Mouse (Mus musculus) urinary bladder, postnatal 25 days (tissue): ENCODE results near the gene Tle2.
A peak's percentile ranks its signal among the peaks of the same experiment; 100 is the strongest.

Experiments
- DNase-seq: peaks from one replicate; pipeline ENCODE4 v3.0.0; 2022; ENCODE audit warnings: low spot score

Tle2 gene

GRCm38 (mm10) chr10:81574081-81575056, at the start of gene Tle2:
TSS of gene Tle2 (plus strand) at chr10:81574561.
- DNase-seq: no peak

GRCm38 (mm10) chr10:81525017-81525694, 49.2 kb upstream of the Tle2 start:
- peak; percentile 33 for DNase-seq

- peak; percentile 87 for DNase-seq
Observed at GRCm38 (mm10) chr10:81526779-81527178, 47.6 kb upstream of the Tle2 start.

GRCm38 (mm10) chr10:81534826-81535225, 39.5 kb upstream of the Tle2 start:
- DNase-seq: no peak

DNA sequence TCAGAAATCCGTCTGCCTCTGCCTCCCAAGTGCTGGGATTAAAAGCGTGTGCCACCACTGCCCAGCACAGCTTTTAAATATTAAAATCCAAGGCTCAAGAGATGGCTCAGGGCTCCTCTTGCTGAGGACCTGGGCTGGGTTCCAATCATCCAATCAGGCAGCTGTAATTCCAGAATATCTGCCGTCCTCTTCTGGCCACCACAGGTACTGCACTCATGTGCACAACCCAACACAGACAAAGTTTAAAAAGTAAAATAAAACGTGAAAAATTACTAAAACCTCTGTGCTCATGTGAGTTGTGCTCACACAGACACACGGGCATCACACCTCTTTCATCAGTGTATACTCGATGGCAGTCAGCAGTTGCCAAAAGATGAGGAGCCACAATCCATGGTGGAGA, 37.6 kb upstream of the Tle2 start:
- DNase-seq: no peak

DNA sequence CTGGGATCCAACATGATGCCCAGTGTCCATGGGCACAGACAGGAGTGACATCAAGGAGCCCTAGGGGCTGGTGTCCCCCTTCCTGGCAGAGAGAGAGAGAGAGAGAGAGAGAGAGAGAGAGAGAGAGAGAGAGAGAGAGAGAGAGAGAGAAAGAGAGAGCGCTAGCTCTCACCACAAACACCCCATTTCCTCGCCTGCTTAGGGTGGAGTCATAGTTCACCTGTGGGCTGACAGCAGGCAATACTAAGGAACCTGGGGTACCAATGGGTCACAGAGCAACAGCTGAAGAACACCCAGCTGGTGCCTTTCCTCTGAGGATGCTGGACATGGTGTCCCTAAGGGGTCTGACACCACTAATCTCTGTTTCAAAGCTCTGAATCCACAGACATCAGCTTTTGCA, 36.9 kb upstream of the Tle2 start:
- no peak for DNase-seq

GRCm38 (mm10) chr10:81538321-81539048, 35.9 kb upstream of the Tle2 start:
- DNase-seq: no peak

DNA sequence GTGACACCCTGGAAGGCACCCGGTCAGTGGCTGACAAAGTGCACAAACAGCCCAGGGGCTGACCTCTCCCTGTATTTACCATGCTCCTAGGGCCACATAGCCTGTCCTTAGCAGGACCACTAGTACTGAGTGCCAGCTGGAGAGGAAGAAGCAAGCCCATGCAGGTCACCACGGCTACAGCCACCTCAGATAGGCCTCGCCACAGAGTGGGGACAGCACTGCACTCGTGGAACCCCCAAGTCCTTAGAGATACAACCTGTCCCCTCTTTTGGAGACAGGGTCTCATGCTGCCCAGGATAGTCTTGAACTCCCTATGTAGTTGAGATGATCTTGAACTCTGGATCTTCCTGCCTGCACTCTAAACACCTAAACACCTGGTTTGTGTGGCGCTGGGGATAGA, 33.0 kb upstream of the Tle2 start:
- DNase-seq: no peak

- peak; percentile 31 for DNase-seq
Observed at GRCm38 (mm10) chr10:81541803-81542202, 32.6 kb upstream of the Tle2 start.

DNA sequence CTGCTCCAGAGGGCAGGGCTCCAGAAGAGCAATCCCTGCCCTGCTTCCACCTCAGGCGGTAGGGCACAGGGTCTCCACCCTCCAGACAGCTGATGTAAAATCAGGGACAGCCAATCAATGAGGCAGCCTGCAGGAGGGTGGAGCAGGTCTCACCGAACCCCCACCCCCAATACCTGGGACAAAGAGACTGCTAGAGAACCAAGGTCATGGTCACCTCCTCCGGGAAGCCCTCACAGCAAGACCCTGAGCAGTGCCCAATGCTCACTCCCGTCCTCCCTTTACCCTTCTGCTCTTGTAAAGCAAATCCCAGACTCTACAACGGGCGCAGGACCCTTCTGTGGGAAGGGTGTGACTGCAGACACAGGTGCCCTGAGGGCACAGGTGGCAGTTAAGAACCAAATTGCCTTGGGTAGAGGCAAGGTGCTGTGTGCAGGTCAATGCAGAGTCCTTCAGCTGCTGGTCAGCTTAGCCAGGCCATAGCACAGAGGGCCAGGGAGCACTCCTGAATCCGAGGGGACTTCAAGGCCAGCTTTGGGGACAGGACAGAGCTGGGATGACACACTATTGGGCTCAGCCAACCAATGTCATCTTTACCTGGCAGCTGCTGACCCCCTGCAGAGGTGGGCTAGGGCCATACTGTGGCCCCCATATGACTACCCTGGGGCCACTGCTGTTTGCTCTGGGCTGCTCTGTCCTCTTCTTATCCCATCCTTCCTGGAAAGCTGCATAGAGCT, 31.5 kb upstream of the Tle2 start:
- DNase-seq: no peak

GRCm38 (mm10) chr10:81543633-81544032, 30.7 kb upstream of the Tle2 start:
- DNase-seq: no peak

DNA sequence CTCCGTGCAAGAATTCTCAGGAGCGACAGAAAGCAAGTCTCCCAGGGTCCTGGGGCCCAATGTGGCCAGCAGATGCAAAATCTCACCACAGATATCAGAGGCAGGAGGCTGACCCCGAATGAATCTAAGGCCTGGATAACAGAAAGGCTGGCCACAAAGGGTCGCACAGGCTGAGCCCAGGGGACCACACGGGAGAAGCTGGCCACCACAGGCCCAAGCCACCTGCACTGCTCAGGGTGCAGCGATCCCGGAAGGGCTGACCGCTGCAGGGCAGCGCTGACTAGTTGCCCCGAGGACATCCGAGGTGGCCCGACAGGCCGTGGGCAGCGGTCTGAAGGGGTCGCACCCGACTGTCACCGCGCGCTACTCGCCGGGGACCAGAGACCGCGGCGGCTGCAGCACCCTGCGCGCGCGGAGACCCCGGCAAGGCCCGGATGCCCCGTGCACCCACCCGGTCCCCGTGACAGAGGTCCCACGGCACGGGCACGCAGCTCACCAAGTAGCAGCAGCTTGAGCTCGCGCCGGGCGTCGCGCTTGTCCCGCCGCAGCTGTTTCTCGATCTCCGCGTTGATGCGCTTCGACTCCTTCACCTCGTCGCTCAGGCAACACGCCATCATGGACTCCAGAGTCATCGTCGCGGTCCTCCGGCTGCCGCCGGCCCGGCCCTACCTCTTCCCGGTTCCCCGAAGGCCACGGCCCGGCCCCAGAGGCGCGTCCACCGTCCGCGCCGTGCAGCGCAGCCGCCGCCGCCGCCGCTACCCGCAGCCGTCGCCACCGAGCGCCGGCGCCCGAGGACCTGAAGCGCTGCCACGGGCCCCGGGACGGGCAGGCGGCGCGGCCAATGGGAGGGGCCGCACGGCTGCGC, 29.8 kb upstream of the Tle2 start:
- no peak for DNase-seq

DNA sequence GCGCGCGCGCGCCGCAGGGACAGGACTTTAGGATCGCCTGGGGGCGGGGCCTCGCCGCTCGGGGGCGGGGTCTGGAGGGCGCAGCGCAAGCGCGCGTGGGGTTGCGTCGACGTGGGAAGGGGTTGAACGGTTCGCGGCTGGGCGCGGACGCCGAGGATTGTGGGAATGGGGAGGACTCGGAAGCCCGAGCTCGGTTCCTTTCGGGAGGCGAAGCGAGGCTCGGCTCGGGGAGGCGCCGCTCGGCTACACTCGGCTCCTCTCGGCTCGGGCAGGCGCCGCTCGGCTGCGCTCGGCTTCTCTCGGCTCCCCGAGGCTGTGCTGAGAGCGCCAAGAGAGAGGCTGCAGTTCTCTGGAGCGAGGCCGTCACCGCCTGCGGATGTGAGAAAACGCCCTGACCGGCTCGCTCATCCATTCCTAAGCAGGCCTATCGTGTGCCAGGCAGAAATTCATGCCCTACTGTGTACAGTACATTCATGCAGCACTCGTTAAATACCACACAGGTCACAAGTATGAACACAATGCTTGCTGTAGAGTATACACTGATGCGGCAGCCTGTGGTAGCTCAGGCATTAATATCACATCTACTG, 29.1 kb upstream of the Tle2 start, which contains the start of gene Gna11:
Gene Gna11 (minus strand): TSS at position 30 of the 587 bp plus-strand sequence.
- DNase-seq: peak; percentile 100

GRCm38 (mm10) chr10:81546332-81546731, 28.0 kb upstream of the Tle2 start:
- no peak for DNase-seq

DNA sequence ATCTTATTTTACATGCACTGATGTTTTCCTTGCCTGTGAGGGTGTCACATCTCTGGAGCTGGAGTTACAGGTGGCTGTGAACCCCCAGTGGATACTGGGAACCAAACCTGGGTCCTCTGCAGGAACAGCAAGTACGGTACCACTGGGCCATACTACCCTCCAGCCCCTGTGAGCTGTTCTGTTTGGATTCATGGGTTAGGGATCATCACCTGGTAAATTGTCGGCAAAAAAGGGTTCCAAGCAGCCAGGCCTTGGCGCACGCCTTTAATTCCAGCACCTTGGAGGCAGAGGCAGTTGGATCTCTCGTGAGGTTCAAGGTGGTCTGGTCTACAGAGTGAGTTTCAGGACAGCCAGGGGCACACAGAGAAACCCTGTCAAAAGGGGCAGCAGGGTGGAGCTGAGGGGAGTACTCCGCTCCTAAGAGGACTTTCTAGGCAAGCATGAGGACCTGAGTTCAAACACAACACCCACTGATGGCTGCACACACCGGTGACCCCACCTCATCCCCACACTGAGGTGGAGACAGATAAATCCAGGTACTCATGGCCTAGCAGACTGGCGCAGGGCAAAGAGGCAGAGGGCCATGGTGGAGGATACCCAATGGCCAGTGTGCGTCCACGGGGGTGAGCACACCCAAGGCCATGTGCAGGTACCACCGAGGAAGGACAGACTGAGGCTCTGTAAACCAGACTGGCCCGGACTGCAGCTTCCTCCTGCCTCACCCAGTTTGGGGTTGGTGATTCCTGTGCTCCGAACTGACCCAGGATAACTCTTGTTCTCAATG, 27.4 kb upstream of the Tle2 start:
- no peak for DNase-seq

DNA sequence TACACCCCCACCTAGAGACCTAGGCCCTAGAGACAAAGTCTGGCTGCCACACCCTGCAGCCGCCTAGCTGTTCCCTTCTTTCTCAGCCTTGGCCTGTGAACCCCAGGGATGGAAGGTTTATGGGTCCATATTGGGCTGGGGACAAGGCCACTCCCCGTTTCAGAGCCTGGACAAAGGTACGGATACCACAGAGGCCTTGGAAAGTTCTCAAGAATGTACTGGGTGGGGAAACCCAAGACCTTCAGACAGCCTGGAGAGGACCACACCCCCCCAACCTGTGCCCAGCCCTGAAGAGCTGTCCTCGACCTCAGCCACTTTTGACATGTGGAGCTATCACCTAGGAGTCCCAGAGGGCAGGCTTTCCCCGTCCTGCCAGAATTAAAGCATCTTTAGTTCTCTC, 25.4 kb upstream of the Tle2 start:
- no peak for DNase-seq

DNA sequence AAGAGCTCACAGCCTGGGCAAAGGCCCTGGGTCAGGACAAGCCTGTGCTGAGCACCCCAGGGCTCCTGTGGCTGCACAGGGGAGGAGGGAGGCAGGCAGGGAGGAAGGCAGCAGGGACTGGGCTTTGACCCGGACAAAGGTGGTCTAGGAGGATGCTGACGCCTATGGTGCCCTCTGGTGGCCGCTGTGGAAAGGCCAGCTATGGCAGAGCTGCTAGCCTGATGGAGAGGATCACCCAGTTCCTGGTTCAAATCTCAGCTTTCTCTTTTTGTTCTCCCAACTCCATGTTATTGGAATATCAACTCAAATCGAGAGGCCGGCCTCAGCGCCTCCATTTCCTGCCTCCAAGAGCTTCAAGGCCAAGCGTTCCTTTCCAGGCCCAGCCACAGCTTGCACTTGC, 24.1 kb upstream of the Tle2 start:
- DNase-seq: peak; percentile 62

GRCm38 (mm10) chr10:81551597-81552102, 22.7 kb upstream of the Tle2 start:
- DNase-seq: peak; percentile 74

GRCm38 (mm10) chr10:81553232-81553631, 21.1 kb upstream of the Tle2 start:
- no peak for DNase-seq
